Mouse (Mus musculus): ENCODE measurements around the gene Capzb.

- TF ChIP-seq TAL1 (IDR thresholded peaks at IDR 0.05; ENCODE audit: low read length), result no peak
- no peak for TF ChIP-seq GATA1 (IDR thresholded peaks at IDR 0.05; ENCODE audit: low read length)
Observed at GRCm38 (mm10) chr4:139213935-139214371, 21.3 kb downstream of the Capzb start.
